Mouse (Mus musculus) B cell, adult 2 months (primary cell): Measurements from ENCODE around the gene 4930544D05Rik.
A peak's percentile ranks its signal among the peaks of the same experiment; 100 is the strongest.
"Not testable (repeated sequence)": the region's sequence is repeated elsewhere in the genome, so short reads cannot be mapped to it uniquely, and the experiment has no call there.

ENCODE experiments used
- DNase-seq, 2 experiments: peaks; one replicate each; pipeline ENCODE4 v3.0.0; 2022

Gene 4930544D05Rik

DNA sequence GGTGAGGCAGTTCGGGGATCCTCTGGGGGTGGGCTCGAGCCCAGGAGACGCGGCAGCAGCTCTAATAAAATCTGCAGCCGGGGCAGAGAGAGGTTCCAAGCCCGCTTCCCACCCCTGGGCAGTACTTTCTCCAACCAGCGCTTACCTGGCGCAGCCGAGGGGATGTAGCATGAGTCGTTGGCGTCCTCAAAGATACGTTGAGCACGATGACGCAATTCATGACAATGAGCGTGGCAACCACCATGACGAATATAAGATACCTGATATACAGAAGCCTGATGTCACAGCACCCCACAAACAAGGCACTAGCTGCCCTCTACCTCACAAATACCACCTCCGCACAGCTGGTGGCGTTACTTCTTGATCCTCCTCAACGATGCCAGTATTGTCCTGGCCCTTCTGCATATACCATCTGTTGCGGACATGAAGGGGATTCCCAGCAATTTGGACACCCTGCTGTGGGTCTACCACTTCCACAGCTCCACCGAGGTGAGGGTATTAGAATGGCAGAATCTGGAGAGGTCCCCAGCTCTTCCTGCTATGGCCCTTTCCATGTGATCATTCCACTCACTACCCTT is at the start of gene 4930544D05Rik:
4930544D05Rik (plus strand) TSS at position 333 of the 578 bp plus-strand sequence.
- peak in 1 of 2 experiments; percentile 33 for DNase-seq

DNA sequence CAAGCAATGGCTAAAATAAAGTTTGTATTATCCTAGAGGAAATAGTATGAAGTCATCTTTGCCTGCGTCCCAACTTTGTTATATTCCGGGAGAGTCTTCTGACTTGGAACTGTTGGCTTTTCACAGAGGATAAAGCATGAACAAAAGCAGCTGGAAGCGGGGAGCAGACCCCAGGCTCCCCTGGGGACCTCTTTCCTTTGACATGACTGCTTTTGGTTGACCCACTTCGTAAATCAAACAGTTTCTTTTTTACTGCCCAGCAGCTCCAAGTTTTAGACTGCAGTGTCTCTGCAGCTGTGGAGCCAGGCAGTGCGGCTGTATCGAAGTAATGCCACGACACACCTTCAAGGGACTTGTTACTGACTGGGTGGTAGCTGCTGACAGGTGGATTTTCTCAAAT is 49.1 kb upstream of the 4930544D05Rik start:
- no peak for DNase-seq

DNA sequence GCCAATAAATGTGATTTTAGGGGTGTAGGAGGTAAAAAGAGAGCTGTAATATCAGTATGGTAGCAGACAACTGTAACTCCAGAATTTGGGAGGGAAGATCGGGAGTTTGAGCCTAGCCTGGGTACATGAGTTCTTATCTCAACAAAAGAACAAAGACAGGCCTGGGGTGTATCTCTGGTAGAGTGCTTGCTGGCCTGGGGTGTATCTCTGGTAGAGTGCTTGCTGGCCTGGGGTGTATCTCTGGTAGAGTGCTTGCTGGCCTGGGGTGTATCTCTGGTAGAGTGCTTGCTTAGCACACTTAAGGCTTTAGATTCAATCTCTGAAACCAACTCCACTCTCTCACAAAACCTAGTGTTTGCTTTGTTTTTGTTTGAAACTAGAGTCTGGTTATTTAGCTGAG is 45.0 kb upstream of the 4930544D05Rik start:
- not testable (repeated sequence) for DNase-seq

DNA sequence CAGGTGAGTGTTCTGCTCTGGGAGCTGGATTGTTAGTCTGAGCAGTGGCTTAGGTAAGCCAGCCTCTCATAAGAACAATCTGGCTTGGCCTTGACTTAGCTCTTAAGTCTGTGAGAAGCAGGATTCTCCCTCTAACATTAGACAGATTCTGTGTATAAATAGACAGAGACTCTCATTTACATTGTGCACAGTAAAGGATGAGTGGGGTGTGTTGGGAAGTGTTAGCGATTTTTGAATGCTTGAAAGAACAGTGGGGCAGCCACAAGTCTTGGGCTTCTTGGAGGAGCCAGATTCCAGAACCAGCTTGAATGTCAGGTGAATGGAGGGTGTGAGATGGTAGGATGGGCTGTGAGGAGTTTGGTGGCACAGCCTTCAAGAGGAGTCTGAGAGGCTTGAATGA is 44.0 kb upstream of the 4930544D05Rik start:
- no peak for DNase-seq

DNA sequence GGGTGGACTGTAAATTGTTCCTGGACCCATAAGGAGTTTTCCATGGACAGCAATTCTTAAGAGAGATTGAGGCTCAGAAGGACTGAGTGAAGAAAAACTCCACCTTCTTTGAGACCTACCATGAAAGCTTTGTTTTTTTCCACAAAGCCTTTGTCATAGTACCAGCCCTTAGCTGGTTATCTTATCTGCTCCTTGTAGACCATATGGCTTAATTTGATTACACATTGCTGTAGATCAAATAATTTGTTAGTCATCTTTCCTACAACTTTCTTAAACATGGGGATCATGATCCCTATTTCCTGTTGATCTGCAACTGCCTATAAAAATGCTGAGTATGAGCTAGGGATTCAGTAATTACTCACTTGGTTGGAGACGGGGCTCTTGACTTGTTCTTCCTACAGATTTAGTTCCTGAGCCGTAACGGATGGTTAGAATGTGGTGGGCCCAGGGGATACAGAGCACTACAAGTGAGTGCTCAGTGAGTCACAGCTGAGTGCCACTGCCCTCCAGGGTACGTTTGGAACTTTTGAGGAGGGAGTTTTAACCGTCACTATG is 43.2 kb upstream of the 4930544D05Rik start:
- no peak for DNase-seq

DNA sequence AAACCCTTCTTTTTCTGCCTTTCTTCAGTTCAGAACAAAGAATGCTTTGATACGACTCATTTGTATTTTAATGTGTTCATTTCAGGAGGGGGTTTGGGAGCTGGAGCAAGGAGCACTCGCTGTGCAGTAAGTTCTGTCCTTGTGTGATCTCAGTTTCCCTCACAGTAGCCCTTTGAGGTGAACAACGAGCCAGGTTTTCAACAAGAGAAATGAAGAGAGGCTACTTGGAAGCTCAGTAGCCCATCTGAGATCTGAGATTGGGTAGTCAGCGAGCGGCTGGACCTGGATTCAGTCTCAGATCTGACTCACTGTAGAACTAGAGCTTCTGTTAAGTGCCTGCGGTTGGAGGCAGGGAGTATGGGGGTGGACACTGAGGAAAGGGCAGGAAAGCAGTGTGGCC is 41.8 kb upstream of the 4930544D05Rik start:
- no peak for DNase-seq

DNA sequence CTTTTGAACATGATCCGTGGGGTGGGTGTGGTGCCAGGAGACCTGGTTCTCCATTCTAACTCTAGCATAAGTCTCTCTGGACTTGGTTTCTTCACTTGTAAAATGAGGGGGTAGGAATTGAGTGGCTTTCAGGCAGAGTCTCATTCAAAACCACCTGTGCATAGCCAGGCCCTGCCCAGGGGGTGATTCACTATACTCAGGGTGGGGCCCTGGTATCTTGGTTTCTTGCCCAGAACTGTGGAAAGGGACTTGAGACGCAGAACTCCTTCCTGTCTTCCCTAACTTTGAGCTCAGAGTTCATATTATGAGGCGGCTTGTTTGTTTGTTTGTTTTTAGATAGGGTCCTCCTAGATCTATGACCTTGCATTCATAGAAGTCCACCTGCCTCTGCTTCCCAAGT is 38.4 kb upstream of the 4930544D05Rik start:
- no peak for DNase-seq

- DNase-seq = no peak
These were observed 36.7 kb upstream of the 4930544D05Rik start for GRCm38 (mm10) chr11:70578962-70579361.

- no peak for DNase-seq
These were observed 35.8 kb upstream of the 4930544D05Rik start for GRCm38 (mm10) chr11:70579710-70580357.

GRCm38 (mm10) chr11:70580358-70580720 is 35.3 kb upstream of the 4930544D05Rik start:
- no peak for DNase-seq

DNA sequence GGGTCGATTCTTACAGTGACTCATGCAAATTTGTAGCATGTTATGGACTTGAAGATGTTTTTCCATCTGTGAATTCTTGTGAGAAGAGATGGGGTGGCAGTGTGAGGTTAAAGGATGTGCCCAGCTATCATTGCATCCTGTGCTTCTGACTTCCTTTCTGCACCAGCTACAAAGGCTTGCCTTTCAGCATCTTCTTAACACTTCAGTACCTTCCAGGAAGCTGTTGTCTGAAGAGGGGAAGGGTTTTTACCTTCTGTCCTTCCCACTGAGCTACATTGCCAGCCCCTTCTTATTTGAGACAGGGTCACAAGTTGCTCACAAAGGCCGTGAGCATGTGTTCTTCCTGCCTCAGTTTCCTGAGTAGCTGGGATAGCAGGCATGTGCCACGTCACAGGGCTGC is 34.7 kb upstream of the 4930544D05Rik start:
- peak in 1 of 2 experiments; percentile 23 for DNase-seq

DNA sequence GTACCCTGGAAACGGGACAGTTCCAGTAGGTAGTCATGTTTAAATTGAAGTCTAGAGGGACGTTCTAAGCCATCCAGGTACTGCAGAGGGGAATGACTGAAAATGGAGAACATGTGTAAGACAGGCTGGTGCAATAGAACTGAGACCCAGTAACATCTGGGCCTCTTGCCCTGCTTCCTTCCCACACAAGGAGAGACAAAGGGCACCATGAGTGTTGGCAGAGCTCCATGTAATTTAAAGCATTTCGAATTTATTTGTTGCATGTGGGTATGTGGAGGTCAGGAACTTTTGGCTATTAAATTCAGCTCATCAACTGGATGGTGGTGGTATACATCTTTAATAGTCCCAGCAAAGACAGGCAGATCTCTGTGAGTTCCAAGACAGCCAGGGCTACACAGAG is 33.5 kb upstream of the 4930544D05Rik start:
- no peak for DNase-seq

- no peak for DNase-seq
These were observed 32.5 kb upstream of the 4930544D05Rik start for GRCm38 (mm10) chr11:70583022-70583714.

- DNase-seq = no peak
These were observed 31.9 kb upstream of the 4930544D05Rik start for GRCm38 (mm10) chr11:70583775-70584174.

DNA sequence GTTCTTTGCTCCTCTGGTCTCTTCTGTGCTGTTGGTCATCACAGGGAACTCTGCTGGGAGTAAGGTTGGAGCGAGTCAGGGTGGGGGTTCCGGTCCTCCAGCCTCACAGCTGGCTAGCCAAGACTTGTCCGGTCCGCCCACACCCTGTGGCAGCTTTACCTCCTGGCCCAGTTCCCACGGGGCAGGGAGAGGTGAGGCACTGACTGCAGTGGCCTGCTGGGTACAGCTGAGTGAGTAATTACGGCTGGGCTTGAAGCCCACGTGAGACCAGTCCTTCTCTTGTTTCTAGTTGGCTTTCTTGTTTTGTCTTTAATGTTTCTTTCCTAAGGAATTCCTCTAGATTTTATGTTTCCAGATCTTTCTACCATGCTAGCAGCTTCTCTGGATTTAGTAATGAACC is 30.2 kb upstream of the 4930544D05Rik start:
- DNase-seq = no peak

GRCm38 (mm10) chr11:70586261-70586660 is 29.4 kb upstream of the 4930544D05Rik start:
- no peak for DNase-seq

GRCm38 (mm10) chr11:70586954-70587353 is 28.7 kb upstream of the 4930544D05Rik start:
- no peak for DNase-seq

- no peak for DNase-seq
These were observed 23.9 kb upstream of the 4930544D05Rik start for GRCm38 (mm10) chr11:70591733-70592132.

DNA sequence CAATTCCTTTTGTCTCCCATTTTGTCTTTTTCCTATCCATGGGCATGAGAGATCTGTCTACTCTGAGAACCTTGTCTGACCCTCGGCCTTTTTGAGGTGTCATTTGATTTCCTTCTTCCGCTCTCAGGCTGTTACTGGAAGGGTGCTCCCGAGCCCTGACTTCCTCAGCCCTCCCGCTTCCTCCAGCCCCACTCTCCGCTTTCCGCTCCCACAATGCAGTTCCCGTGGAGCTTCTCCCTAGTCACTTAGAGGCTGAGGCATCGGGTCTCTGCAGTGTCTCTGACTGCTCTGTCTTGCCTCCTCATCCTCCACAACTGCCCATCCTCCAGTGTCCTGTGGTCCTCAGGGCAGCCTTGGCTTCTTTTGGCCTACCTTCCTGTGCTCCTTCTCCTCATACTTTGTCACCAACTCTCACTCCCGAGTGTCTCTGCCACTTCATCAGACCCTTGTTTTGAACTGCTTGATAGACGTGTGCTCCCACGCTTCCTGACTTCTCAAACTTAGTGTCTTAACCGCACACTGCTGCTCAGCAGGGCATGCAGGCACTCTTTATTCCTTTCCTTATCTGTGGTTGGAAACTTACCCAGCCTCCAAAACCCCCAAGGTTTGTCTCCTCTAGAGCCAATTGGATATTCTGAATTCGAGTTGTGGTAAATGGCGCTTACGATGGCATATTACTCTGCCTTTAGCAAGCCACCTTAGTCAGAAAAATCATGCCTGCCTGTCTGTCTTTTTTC is 21.2 kb upstream of the 4930544D05Rik start:
- DNase-seq = no peak

DNA sequence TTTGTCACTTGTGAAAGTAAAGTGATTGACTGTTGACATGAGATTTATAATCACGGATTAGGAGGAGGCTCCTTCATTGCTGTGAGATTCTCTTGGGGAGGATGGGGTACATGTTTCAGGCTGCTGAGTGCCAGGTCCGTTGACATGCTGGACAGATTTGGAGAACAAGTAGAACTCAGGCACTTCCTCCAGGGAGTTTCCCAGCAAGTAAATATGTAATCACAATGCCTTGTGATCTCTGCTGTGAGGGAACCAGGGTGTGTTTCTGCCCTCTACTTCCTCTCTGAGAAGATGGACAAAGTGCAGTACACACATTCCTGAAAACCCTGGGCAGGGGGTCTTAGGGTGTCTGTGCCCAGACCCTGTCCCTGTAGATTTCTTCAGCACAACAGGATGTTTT is 20.0 kb upstream of the 4930544D05Rik start:
- DNase-seq = no peak

GRCm38 (mm10) chr11:70596094-70596493 is 19.6 kb upstream of the 4930544D05Rik start:
- no peak for DNase-seq

- DNase-seq = no peak
These were observed 18.3 kb upstream of the 4930544D05Rik start for GRCm38 (mm10) chr11:70597301-70597700.

DNA sequence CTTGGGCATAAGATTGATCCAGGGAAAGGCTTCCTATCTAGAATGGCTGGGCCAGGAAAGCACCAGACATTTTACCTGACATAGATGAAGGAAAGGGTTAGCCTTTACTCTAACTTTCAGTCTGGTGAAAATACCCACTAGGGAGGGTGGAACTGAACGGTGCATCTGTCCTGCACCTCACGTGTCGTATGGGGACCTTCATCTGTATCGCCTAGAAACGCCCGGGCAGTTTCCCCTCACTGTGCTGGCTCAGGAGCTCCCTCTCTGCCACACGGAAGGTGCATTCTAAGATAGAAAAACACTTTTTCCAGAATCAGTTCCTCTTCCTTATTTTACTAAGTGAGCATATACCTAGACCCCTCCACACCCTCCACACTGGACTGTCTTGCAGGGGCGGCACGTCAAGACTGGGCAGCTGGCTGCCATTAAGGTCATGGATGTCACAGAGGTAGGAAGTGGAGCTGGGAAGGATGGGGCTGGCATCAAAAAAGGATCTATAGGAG is 17.1 kb upstream of the 4930544D05Rik start:
- no peak for DNase-seq
